Mouse (Mus musculus) MEL (cell line): ENCODE measurements around the gene Cdk17. TPM values are rescaled to one million over a fixed set of nuclear protein-coding genes. Genes with fewer than 3 reads are reported as not detected.

Experiments used
- DNase-seq: peaks from one replicate; pipeline ENCODE4 v3.0.0; 2011; ENCODE audit warnings: low read depth, low spot score
- H3K27ac ChIP-seq: 2 replicates; pipeline ENCODE4 v1.5.1; 2012; ENCODE audit warnings: low read depth, mild to moderate bottlenecking, control low read depth, low read length, moderate library complexity; ENCODE audit not compliant: control insufficient read depth
- H3K27me3 ChIP-seq, 2 experiments: fragments of 150-350 bp in 1 of 2; sonication (generic) in 1 of 2; 2 replicates each; pipeline ENCODE4 v1.6.1; 2012; ENCODE audit warnings: low read length in 2 of 2, mild to moderate bottlenecking in 2 of 2, improper control_type of control experiment in 1 of 2, moderate library complexity in 1 of 2; ENCODE audit not compliant: insufficient read depth in 2 of 2, control insufficient read depth in 1 of 2
- H3K36me3 ChIP-seq, 2 experiments: 2 replicates each; pipeline ENCODE4 v1.6.1; 2012 to 2014; ENCODE audit warnings: low read length in 2 of 2, improper control_type of control experiment in 1 of 2, inconsistent platforms in 1 of 2, mild to moderate bottlenecking in 1 of 2; ENCODE audit not compliant: insufficient read depth in 2 of 2, control insufficient read depth in 1 of 2
- H3K4me1 ChIP-seq, 2 experiments: fragments of 150-350 bp in 1 of 2; sonication (generic) in 1 of 2; 2 replicates each; pipeline ENCODE4 v1.6.1; 2012; ENCODE audit warnings: low read length in 2 of 2, improper control_type of control experiment in 1 of 2, mild to moderate bottlenecking in 1 of 2; ENCODE audit not compliant: insufficient read depth in 2 of 2, control insufficient read depth in 1 of 2
- H3K4me3 ChIP-seq, 2 experiments: fragments of 150-350 bp in 1 of 2; sonication (generic) in 1 of 2; 2 replicates each; pipeline ENCODE4 v1.5.1; 2012; ENCODE audit warnings: low read depth in 2 of 2, low read length in 2 of 2, mild to moderate bottlenecking in 2 of 2, moderate library complexity in 2 of 2, control low read depth in 1 of 2, improper control_type of control experiment in 1 of 2; ENCODE audit not compliant: control insufficient read depth in 1 of 2, insufficient read depth in 1 of 2
- H3K79me2 ChIP-seq: 2 replicates; pipeline ENCODE4 v1.6.1; 2012; ENCODE audit warnings: mild to moderate bottlenecking, low read length, moderate library complexity; ENCODE audit not compliant: control insufficient read depth, poor library complexity, insufficient read depth
- H3K9ac ChIP-seq: 2 replicates; pipeline ENCODE4 v1.6.1; 2012; ENCODE audit warnings: low read depth, mild to moderate bottlenecking, control low read depth, low read length, moderate library complexity; ENCODE audit not compliant: control insufficient read depth, poor library complexity, severe bottlenecking
- H3K9me3 ChIP-seq: fragments of 150-350 bp; sonication (generic); replicated peaks from 2 replicates; pipeline ENCODE4 v1.6.1; 2012; ENCODE audit warnings: mild to moderate bottlenecking, low read length, improper control_type of control experiment, moderate library complexity; ENCODE audit not compliant: insufficient read depth
- CTCF ChIP-seq, 3 experiments: IDR thresholded peaks in 2 of 3; conservative IDR thresholded peaks in 1 of 3; 2 replicates each; pipeline ENCODE4 v1.5.1; 2011 to 2012; ENCODE audit warnings: low read length in 3 of 3, low read depth in 2 of 3, mild to moderate bottlenecking in 2 of 3, improper control_type of control experiment in 1 of 3, inconsistent platforms in 1 of 3, mixed read lengths in 1 of 3, moderate library complexity in 1 of 3; ENCODE audit not compliant: control insufficient read depth in 1 of 3, insufficient read depth in 1 of 3, poor library complexity in 1 of 3, severe bottlenecking in 1 of 3
- ELF1 ChIP-seq: IDR thresholded peaks from 2 replicates; pipeline ENCODE4 v1.6.1; 2014; ENCODE audit warnings: low read depth, mild to moderate bottlenecking, inconsistent platforms, low read length, improper control_type of control experiment, moderate library complexity
- ETS1 ChIP-seq: IDR thresholded peaks from 2 replicates; pipeline ENCODE4 v1.6.1; 2012; ENCODE audit warnings: low read depth, mild to moderate bottlenecking, inconsistent platforms, low read length, improper control_type of control experiment, moderate library complexity
- MYC ChIP-seq: IDR thresholded peaks from 2 replicates; pipeline ENCODE4 v1.6.1; 2011; ENCODE audit warnings: low read depth, mild to moderate bottlenecking, low read length, improper control_type of control experiment, moderate library complexity
- POLR2A ChIP-seq, 2 experiments: IDR thresholded peaks; 2 replicates each; pipeline ENCODE4 v1.6.1; 2011 to 2012; ENCODE audit warnings: low read length in 2 of 2, mild to moderate bottlenecking in 2 of 2, control low read depth in 1 of 2, improper control_type of control experiment in 1 of 2, low read depth in 1 of 2, moderate library complexity in 1 of 2; ENCODE audit not compliant: control insufficient read depth in 1 of 2, insufficient read depth in 1 of 2, poor library complexity in 1 of 2
- POLR2AphosphoS2 ChIP-seq: IDR thresholded peaks from 2 replicates; pipeline ENCODE4 v1.6.1; 2011; ENCODE audit warnings: low read length, improper control_type of control experiment
- POLR2AphosphoS5 ChIP-seq: IDR thresholded peaks from 2 replicates; pipeline ENCODE4 v1.6.1; 2012; ENCODE audit warnings: low read depth, borderline replicate concordance, mild to moderate bottlenecking, inconsistent platforms, low read length, moderate library complexity, mixed read lengths
- RAD21 ChIP-seq: IDR thresholded peaks from 2 replicates; pipeline ENCODE4 v1.6.1; 2011; ENCODE audit warnings: mild to moderate bottlenecking, low read depth, low read length, improper control_type of control experiment
- TAL1 ChIP-seq: IDR thresholded peaks from 2 replicates; pipeline ENCODE4 v1.6.1; 2012; ENCODE audit warnings: mild to moderate bottlenecking, inconsistent platforms, low read length, moderate library complexity, mixed read lengths
- ZMIZ1 ChIP-seq: IDR thresholded peaks from 2 replicates; pipeline ENCODE4 v1.6.1; 2012; ENCODE audit warnings: low read depth, mild to moderate bottlenecking, inconsistent platforms, low read length, improper control_type of control experiment, moderate library complexity
- polyA plus RNA-seq, 2 experiments: library from polyadenylated mRNA; stranded (reverse) in 1 of 2; unstranded in 1 of 2; fragments of >175 nt in 1 of 2; fragments of >200 nt in 1 of 2; gene quantifications; 2 replicates each; pipeline versions ENCODE4 v1.2.1 to v1.2.4; 2012; ENCODE audit warnings: low replicate concordance in 2 of 2, low read depth in 1 of 2; ENCODE audit not compliant: insufficient read length in 2 of 2, insufficient read depth in 1 of 2, missing spikeins in 1 of 2
- total RNA-seq: library from RNA; depleted of rRNA; stranded (reverse); fragments of 300-350 nt; gene quantifications from 2 replicates; pipeline ENCODE4 v1.2.3, GENCODE M21; 2012

Gene Cdk17
- total and polyA plus RNA-seq, 3 experiments, result 25.6 to 155 (median 32.9) TPM

DNA sequence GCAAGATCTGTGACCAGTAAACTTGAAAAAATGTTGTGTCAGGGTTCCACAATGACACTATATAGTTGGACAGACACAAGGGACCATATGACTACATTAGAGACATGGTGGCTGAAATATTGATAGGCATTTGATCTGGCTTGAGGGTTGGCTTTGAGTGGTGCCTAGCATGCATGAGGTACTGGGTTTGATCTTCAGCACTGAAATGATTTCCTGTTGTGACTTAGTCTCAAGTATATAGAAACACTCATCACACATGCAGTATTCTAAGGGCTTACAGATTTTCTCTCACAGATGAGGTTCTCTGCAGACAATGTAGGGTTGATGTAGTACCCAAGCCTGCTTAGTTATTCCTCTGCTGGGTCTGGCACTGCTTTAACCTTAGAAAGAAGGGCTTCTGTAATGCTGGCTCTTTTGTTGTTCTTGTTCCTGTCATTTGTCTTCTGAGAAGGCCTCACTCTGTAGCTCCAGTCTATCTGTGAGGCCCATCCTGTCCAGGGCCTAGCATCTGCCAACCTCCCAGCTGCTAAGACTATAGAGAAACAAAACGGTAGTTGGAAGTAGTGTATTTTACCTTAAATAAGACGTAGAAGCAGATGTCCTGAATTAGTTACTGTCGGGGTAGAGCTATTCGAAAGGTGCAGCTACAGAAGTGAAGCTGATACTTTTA, 44.7 kb downstream of the Cdk17 start:
- Histone ChIP-seq H3K9ac (no peak overlapping the region), H3K4me3 (no peak overlapping the region), H3K9me3 (no peaks in the 10 kb centered on the region), H3K27me3 (no peaks in the 10 kb centered on the region), H3K36me3 (peaks cover 4 to 10% of the 10 kb centered on the region in 2 experiments), H3K79me2 (peaks cover 58% of the 10 kb centered on the region), H3K27ac (no peak overlapping the region), H3K4me1 (peaks cover 1 to 3% of the 10 kb centered on the region in 2 experiments; a peak in 2 of 4 replicates)
- DNase-seq, result no peak
- TF ChIP-seq POLR2AphosphoS5 (no peak), CTCF (IDR thresholded peaks at IDR 0.05 in 2 of 3, conservative IDR thresholded peaks at IDR 0.05 in 1 of 3; ENCODE audit: control insufficient read depth in 1 of 3, insufficient read depth in 1 of 3, low read depth in 2 of 3, low read length in 3 of 3, poor library complexity in 1 of 3, severe bottlenecking in 1 of 3) (no peak)

DNA sequence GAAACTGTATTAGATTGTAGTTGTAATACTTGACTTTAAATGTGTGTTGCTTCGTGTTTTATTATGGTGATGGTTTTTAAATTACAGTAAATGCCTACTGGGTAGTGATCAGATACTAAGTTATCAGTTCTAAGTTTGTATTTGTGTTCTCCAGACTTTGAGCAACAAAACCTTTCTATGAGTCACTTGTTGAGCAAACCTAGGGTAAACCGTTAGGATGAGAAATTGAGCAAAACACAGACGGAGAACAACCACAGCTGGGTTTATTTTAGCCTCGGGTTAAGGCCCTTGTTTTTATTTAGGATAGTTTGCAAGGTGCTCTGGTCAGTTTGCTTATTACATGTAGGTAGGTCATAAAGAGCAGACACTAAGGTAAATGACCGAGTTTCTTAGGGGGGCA, 46.5 kb downstream of the Cdk17 start:
- peaks cover 0 to 1% of the 10 kb centered on the region in 2 experiments; a peak in 1 of 4 replicates for H3K4me1 ChIP-seq
- DNase-seq, result no peak
- peaks cover 45% of the 10 kb centered on the region for H3K79me2 ChIP-seq
- peaks cover 6% of the 10 kb centered on the region in 2 experiments; a peak in 3 of 4 replicates for H3K36me3 ChIP-seq
- no peak overlapping the region for H3K9ac ChIP-seq
- H3K4me3 ChIP-seq, result no peak overlapping the region
- TF ChIP-seq RAD21, result no peak
- no peaks in the 10 kb centered on the region for H3K9me3 ChIP-seq
- no peak overlapping the region for H3K27ac ChIP-seq
- H3K27me3 ChIP-seq, result no peaks in the 10 kb centered on the region

DNA sequence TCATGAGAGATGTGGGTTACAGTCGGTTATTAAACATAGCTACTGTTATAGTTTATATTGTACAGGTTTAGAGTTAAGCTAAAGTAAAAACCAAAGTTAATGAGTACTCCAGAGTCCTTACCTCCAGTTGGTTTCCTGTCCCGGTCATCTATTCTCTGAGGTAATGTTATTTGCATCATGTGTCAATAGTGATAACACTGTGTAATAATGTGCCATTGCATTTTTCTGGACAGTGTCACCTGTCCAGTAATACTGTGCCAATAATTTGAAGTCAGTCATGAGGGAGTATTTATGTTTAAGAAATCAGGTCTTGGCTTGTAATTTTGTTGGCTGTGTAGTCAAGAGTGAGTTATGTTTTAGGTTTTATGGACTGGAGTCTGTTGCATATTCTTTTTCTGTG, 52.0 kb downstream of the Cdk17 start:
- Histone ChIP-seq H3K4me1 (no peaks in the 10 kb centered on the region), H3K4me3 (no peak overlapping the region), H3K36me3 (peaks cover 0 to 43% of the 10 kb centered on the region in 2 experiments; a peak in 2 of 4 replicates), H3K27ac (no peak overlapping the region), H3K79me2 (peaks cover 2% of the 10 kb centered on the region), H3K9ac (no peak overlapping the region), H3K9me3 (no peaks in the 10 kb centered on the region), H3K27me3 (no peaks in the 10 kb centered on the region)
- TF ChIP-seq ZMIZ1 (no peak), ETS1 (no peak), ELF1 (no peak), TAL1 (no peak), MYC (no peak), POLR2AphosphoS2 (no peak), POLR2A (IDR thresholded peaks at IDR 0.05; ENCODE audit: control insufficient read depth in 1 of 2, insufficient read depth in 1 of 2, low read depth in 1 of 2, low read length in 2 of 2, poor library complexity in 1 of 2) (no peak)
- no peak for DNase-seq
